Mouse (Mus musculus) ES-E14 (cell line): ENCODE data around the gene Psors1c2. TPM values are rescaled to one million over a fixed set of nuclear protein-coding genes. Genes with fewer than 3 reads are reported as not detected.
A peak's percentile ranks its signal among the peaks of the same experiment; 100 is the strongest.

ENCODE experiments used
- DNase-seq: peaks from one replicate; pipeline ENCODE4 v3.0.0-alpha.2; 2013; ENCODE audit warnings: low read depth, low spot score
- H3K27ac ChIP-seq: 2 replicates; pipeline ENCODE4 v1.5.1; 2012; ENCODE audit warnings: low read depth, mild to moderate bottlenecking, low read length, moderate library complexity, mixed read lengths; ENCODE audit not compliant: poor library complexity, insufficient read depth, severe bottlenecking
- H3K36me3 ChIP-seq: 2 replicates; pipeline ENCODE4 v1.6.1; 2012; ENCODE audit warnings: mild to moderate bottlenecking, low read length, moderate library complexity, mixed read lengths; ENCODE audit not compliant: control insufficient read depth, poor library complexity, insufficient read depth, severe bottlenecking
- H3K4me1 ChIP-seq, 2 experiments: fragments of 150-350 bp in 1 of 2; sonication (generic) in 1 of 2; 2 replicates each; pipeline ENCODE4 v1.6.1; 2012; ENCODE audit warnings: low read length in 2 of 2, mild to moderate bottlenecking in 1 of 2, mixed read lengths in 1 of 2; ENCODE audit not compliant: control insufficient read depth in 2 of 2, insufficient read depth in 2 of 2, poor library complexity in 1 of 2
- H3K4me3 ChIP-seq, 2 experiments: fragments of 150-350 bp in 1 of 2; sonication (generic) in 1 of 2; 2 replicates each; pipeline ENCODE4 v1.5.1; 2012; ENCODE audit warnings: low read length in 2 of 2, low read depth in 1 of 2, mild to moderate bottlenecking in 1 of 2, mixed read lengths in 1 of 2; ENCODE audit not compliant: insufficient read depth in 1 of 2, poor library complexity in 1 of 2, severe bottlenecking in 1 of 2
- H3K9ac ChIP-seq: 2 replicates; pipeline ENCODE4 v1.6.1; 2012; ENCODE audit warnings: low read depth, mild to moderate bottlenecking, low read length, mixed read lengths; ENCODE audit not compliant: poor library complexity, insufficient read depth, severe bottlenecking
- H3K9me3 ChIP-seq: fragments of 150-350 bp; sonication (generic); 2 replicates; pipeline ENCODE4 v1.6.1; 2012; ENCODE audit warnings: low read depth, mild to moderate bottlenecking, low read length; ENCODE audit not compliant: control insufficient read depth, insufficient read depth
- CHD2 ChIP-seq: IDR thresholded peaks from 2 replicates; pipeline ENCODE4 v1.6.1; 2014; ENCODE audit warnings: mild to moderate bottlenecking, low read depth, low read length, inconsistent platforms
- HCFC1 ChIP-seq: IDR thresholded peaks from 2 replicates; pipeline ENCODE4 v1.6.1; 2012; ENCODE audit warnings: low read length, inconsistent platforms, borderline replicate concordance; ENCODE audit not compliant: insufficient read depth
- MAFK ChIP-seq: IDR thresholded peaks from 2 replicates; pipeline ENCODE4 v1.6.1; 2014; ENCODE audit warnings: mild to moderate bottlenecking, low read depth, low read length, inconsistent platforms; ENCODE audit not compliant: insufficient read depth
- ZC3H11A ChIP-seq: IDR thresholded peaks from 2 replicates; pipeline ENCODE4 v1.6.1; 2012; ENCODE audit warnings: low read depth, mild to moderate bottlenecking, inconsistent platforms, low read length, borderline replicate concordance
- ZNF384 ChIP-seq: IDR thresholded peaks from 2 replicates; pipeline ENCODE4 v1.6.1; 2012; ENCODE audit warnings: low read depth, low read length, inconsistent platforms
- in situ Hi-C, 2 experiments: fragments of 600-800 bp; cut with MboI; formaldehyde crosslinking; loops; one replicate each; pipeline ENCODE4 v1.15.1; 2025; ENCODE audit warnings: low sequenced_read_pairs in 2 of 2, inconsistent platforms in 1 of 2; ENCODE audit not compliant: unreplicated experiment in 2 of 2
- total RNA-seq: library from RNA; depleted of rRNA; stranded (reverse); fragments of 300-350 nt; gene quantifications from 2 replicates; pipeline ENCODE4 v1.2.3, GENCODE M21; 2012

Psors1c2 gene
- total RNA-seq, 1 experiment, result 8.9 TPM

GRCm38 (mm10) chr17:35549437-35550142 is 16.6 kb downstream of the Psors1c2 start:
- Histone ChIP-seq H3K4me3 (peak overlapping the region in 1 of 2 experiments; percentile 30; a peak in 1 of 4 replicates), H3K27ac (peak overlapping the region; percentile 33; the same call in 1 of the 2 replicates), H3K9me3 (no peaks in the 10 kb centered on the region), H3K4me1 (peaks cover 3 to 32% of the 10 kb centered on the region in 2 experiments; a peak in 1 of 4 replicates), H3K9ac (peak overlapping the region; percentile 50; the same call in 1 of the 2 replicates), H3K36me3 (no peaks in the 10 kb centered on the region)
- TF ChIP-seq ZNF384 (no peak), ZC3H11A (no peak), HCFC1 (no peak), CHD2 (no peak), MAFK (no peak)
- no peak for DNase-seq
- in situ Hi-C loops, result no loop called here

DNA sequence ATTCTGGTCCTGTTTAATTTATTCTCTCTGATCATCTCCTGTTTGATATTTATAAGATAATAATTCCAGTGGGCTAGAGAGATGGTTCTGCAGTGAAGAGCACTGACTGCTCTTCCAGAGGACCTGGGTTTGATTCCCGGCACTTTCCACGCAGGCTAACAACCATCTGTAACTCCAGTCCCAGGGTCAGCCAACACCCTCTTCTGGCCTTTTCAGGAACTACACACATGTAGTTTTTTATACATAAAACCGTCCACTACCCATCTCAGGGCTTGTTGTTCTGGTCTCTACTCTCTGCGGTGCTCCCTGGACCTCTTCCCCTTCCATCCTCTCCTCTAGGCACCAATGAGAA is 17.1 kb downstream of the Psors1c2 start:
- no peak overlapping the region for H3K4me3 ChIP-seq
- H3K27ac ChIP-seq, result no peak overlapping the region
- TF ChIP-seq MAFK, result no peak
- TF ChIP-seq HCFC1, result no peak
- DNase-seq, result no peak
- H3K9ac ChIP-seq, result no peak overlapping the region; the same call in 1 of the 2 replicates
- H3K36me3 ChIP-seq, result no peaks in the 10 kb centered on the region
- in situ Hi-C loops, result no loop called here
- no peaks in the 10 kb centered on the region for H3K9me3 ChIP-seq
- H3K4me1 ChIP-seq, result peaks cover 3 to 30% of the 10 kb centered on the region in 2 experiments; a peak in 1 of 4 replicates

- Histone ChIP-seq H3K9ac (no peak overlapping the region), H3K27ac (no peak overlapping the region), H3K36me3 (no peaks in the 10 kb centered on the region), H3K4me1 (peaks cover 3 to 32% of the 10 kb centered on the region in 2 experiments; a peak in 1 of 4 replicates), H3K4me3 (no peak overlapping the region), H3K9me3 (no peaks in the 10 kb centered on the region)
- in situ Hi-C loops, result no loop called here
- no peak for DNase-seq
- no peak for TF ChIP-seq CHD2
- TF ChIP-seq MAFK, result no peak
- no peak for TF ChIP-seq ZNF384
- no peak for TF ChIP-seq ZC3H11A
- no peak for TF ChIP-seq HCFC1
Measured at GRCm38 (mm10) chr17:35550871-35551270, 17.9 kb downstream of the Psors1c2 start.

DNA sequence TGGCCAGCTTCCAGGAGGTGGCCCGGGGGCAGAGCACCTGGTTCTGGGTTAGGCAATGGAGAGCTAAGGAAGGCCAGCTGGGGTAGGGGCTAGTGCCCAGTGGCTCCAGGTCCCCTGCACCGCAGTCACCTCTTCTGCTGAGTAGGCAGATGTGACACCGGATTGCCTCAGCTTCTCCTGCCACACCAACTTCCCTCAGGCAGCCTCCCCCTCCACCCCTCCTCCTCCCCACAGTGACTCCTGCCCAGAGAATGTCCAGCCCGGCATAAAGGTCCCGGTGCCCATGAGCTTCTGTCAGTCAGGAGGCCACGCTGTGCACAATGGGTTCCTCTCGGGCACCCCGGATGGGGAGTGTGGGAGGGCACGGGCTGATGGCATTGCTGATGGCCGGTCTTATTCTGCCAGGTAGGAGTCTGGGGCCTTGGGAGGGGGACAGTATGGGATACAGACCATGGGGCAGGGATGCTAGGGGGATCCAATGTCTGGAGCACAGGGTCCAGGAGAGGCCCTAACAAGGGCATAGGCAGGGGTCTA is 18.9 kb downstream of the Psors1c2 start, which contains the start of gene Cdsn:
Gene Cdsn (plus strand): TSS at position 248 of the 534 bp plus-strand sequence.
- in situ Hi-C loops, result no loop called here

More for the DNA sequence above, 18.9 kb downstream of the Psors1c2 start, which contains the start of gene Cdsn:
- Histone ChIP-seq H3K4me1 (peaks cover 2 to 31% of the 10 kb centered on the region in 2 experiments; a peak in 1 of 4 replicates), H3K4me3 (no peak within 1 kb of the TSS), H3K9ac (no peak within 1 kb of the TSS), H3K27ac (no peak within 1 kb of the TSS), H3K9me3 (no peaks in the 10 kb centered on the region), H3K36me3 (no peaks in the 10 kb centered on the region)
- DNase-seq, result no peak
- TF ChIP-seq HCFC1, result no peak
- TF ChIP-seq ZNF384, result no peak
- no peak for TF ChIP-seq ZC3H11A
- TF ChIP-seq MAFK, result no peak
- no peak for TF ChIP-seq CHD2
